Mouse (Mus musculus) forebrain, embryonic 10.5 days (tissue): Measurements from ENCODE around the gene Tcf15. TPM values are rescaled to one million over a fixed set of nuclear protein-coding genes. Genes with fewer than 3 reads are reported as not detected.

Source experiments
- DNase-seq: peaks from one replicate; pipeline ENCODE4 v3.0.0-alpha.2; 2017; ENCODE audit warnings: low spot score; ENCODE audit errors: extremely low spot score
- H3K27ac ChIP-seq: fragments of 300-500 bp; sonication (generic); 2 replicates; pipeline ENCODE4 v1.5.1; 2016; ENCODE audit warnings: mild to moderate bottlenecking
- H3K27me3 ChIP-seq: fragments of 300-500 bp; sonication (generic); 2 replicates; pipeline ENCODE4 v1.6.1; 2016; ENCODE audit warnings: mild to moderate bottlenecking; ENCODE audit not compliant: poor library complexity, severe bottlenecking
- H3K36me3 ChIP-seq: fragments of 300-500 bp; sonication (generic); replicated peaks from 2 replicates; pipeline ENCODE4 v1.6.1; 2016; ENCODE audit warnings: mild to moderate bottlenecking, moderate library complexity
- H3K4me1 ChIP-seq: fragments of 300-500 bp; sonication (generic); 2 replicates; pipeline ENCODE4 v1.6.1; 2016
- H3K4me3 ChIP-seq: fragments of 300-500 bp; sonication (generic); 2 replicates; pipeline ENCODE4 v1.5.1; 2016; ENCODE audit warnings: mild to moderate bottlenecking, moderate library complexity
- H3K9me3 ChIP-seq: fragments of 300-500 bp; sonication (generic); 2 replicates; pipeline ENCODE4 v1.6.1; 2016; ENCODE audit warnings: mild to moderate bottlenecking, moderate library complexity
- WGBS: fragments of 180-500 bp; shearing (Covaris S2); methylation state at CpG from one replicate; pipeline ENCODE4 v1.1.7; 2016; 5-methylcytosine and 5-hydroxymethylcytosine counted together
- polyA plus RNA-seq: library from polyadenylated mRNA; unstranded; fragments of >200 nt; fragmentation: Nextera tagmentation; extraction: Ambion mirVana; gene quantifications from 2 replicates; pipeline ENCODE4 v1.2.1, GENCODE M21; 2016

Gene Tcf15
- polyA plus RNA-seq, 1 experiment from 2014 or later, result 4.1 TPM

- Histone ChIP-seq H3K4me3 (no peak overlapping the region), H3K9me3 (no peaks in the 10 kb centered on the region), H3K36me3 (no peaks in the 10 kb centered on the region), H3K4me1 (peaks cover 17% of the 10 kb centered on the region), H3K27ac (peak overlapping the region; percentile 69), H3K27me3 (no peaks in the 10 kb centered on the region)
- WGBS, result 61% methylated on average over 7 of the region's 7 CpGs
- no peak for DNase-seq
Measured at GRCm38 (mm10) chr2:152155414-152156208, 12.2 kb downstream of the Tcf15 start.

GRCm38 (mm10) chr2:152156471-152156870 lies 13.1 kb downstream of the Tcf15 start:
- H3K4me3 ChIP-seq, result no peak overlapping the region
- 86% methylated on average over 6 of the region's 6 CpGs for WGBS
- no peaks in the 10 kb centered on the region for H3K36me3 ChIP-seq
- no peaks in the 10 kb centered on the region for H3K27me3 ChIP-seq
- no peaks in the 10 kb centered on the region for H3K9me3 ChIP-seq
- H3K4me1 ChIP-seq, result peaks cover 17% of the 10 kb centered on the region
- no peak overlapping the region for H3K27ac ChIP-seq
- DNase-seq, result no peak

GRCm38 (mm10) chr2:152159487-152159886 lies 16.1 kb downstream of the Tcf15 start:
- no peak overlapping the region for H3K27ac ChIP-seq
- no peak for DNase-seq
- WGBS, result 95% methylated on average over 1 of the region's 1 CpGs

GRCm38 (mm10) chr2:152166257-152166656 lies 22.9 kb downstream of the Tcf15 start:
- WGBS, result 92% methylated on average over 6 of the region's 6 CpGs
- H3K4me3 ChIP-seq, result no peak overlapping the region
- H3K4me1 ChIP-seq, result peaks cover 13% of the 10 kb centered on the region
- H3K27ac ChIP-seq, result no peak overlapping the region
- no peak for DNase-seq
- H3K9me3 ChIP-seq, result no peaks in the 10 kb centered on the region
- no peaks in the 10 kb centered on the region for H3K27me3 ChIP-seq
- H3K36me3 ChIP-seq, result no peaks in the 10 kb centered on the region

More at GRCm38 (mm10) chr2:152159487-152159886, 16.1 kb downstream of the Tcf15 start:
- Histone ChIP-seq H3K4me3 (no peak overlapping the region), H3K9me3 (no peaks in the 10 kb centered on the region), H3K4me1 (peaks cover 12% of the 10 kb centered on the region), H3K36me3 (no peaks in the 10 kb centered on the region), H3K27me3 (no peaks in the 10 kb centered on the region)

- H3K36me3 ChIP-seq, result no peaks in the 10 kb centered on the region
- H3K4me1 ChIP-seq, result peaks cover 13% of the 10 kb centered on the region
- no peaks in the 10 kb centered on the region for H3K27me3 ChIP-seq
- H3K4me3 ChIP-seq, result no peak overlapping the region
- peak overlapping the region; percentile 32; the same call in 1 of the 2 replicates for H3K27ac ChIP-seq
- WGBS, result 43% methylated on average over 8 of the region's 8 CpGs
- no peaks in the 10 kb centered on the region for H3K9me3 ChIP-seq
- DNase-seq, result peak; percentile 69
Measured at GRCm38 (mm10) chr2:152167851-152168290, 24.5 kb downstream of the Tcf15 start.

GRCm38 (mm10) chr2:152169377-152169776 lies 26.0 kb downstream of the Tcf15 start:
- no peak for DNase-seq
- WGBS, result 97% methylated on average over 1 of the region's 1 CpGs
- H3K4me3 ChIP-seq, result no peak overlapping the region
- no peaks in the 10 kb centered on the region for H3K9me3 ChIP-seq
- H3K27ac ChIP-seq, result no peak overlapping the region
- H3K36me3 ChIP-seq, result no peaks in the 10 kb centered on the region
- peaks cover 13% of the 10 kb centered on the region for H3K4me1 ChIP-seq
- no peaks in the 10 kb centered on the region for H3K27me3 ChIP-seq

GRCm38 (mm10) chr2:152174861-152175260 lies 31.5 kb downstream of the Tcf15 start:
- no peaks in the 10 kb centered on the region for H3K36me3 ChIP-seq
- WGBS, result 94% methylated on average over 3 of the region's 3 CpGs

GRCm38 (mm10) chr2:152176659-152177058 lies 33.3 kb downstream of the Tcf15 start:
- Histone ChIP-seq H3K4me3 (no peak overlapping the region), H3K36me3 (no peaks in the 10 kb centered on the region), H3K9me3 (peaks cover 4% of the 10 kb centered on the region; the same call in 1 of the 2 replicates), H3K27me3 (peaks cover 26% of the 10 kb centered on the region), H3K4me1 (peaks cover 11% of the 10 kb centered on the region), H3K27ac (peak overlapping the region; percentile 79; the same call in 1 of the 2 replicates)
- WGBS, result 83% methylated on average over 6 of the region's 6 CpGs
- no peak for DNase-seq

More at GRCm38 (mm10) chr2:152174861-152175260, 31.5 kb downstream of the Tcf15 start:
- Histone ChIP-seq H3K4me1 (peaks cover 11% of the 10 kb centered on the region), H3K9me3 (peaks cover 4% of the 10 kb centered on the region; the same call in 1 of the 2 replicates), H3K4me3 (no peak overlapping the region), H3K27ac (no peak overlapping the region), H3K27me3 (peaks cover 26% of the 10 kb centered on the region)
- no peak for DNase-seq

GRCm38 (mm10) chr2:152177162-152177805 lies 33.9 kb downstream of the Tcf15 start:
- H3K27ac ChIP-seq, result peak overlapping the region; percentile 79
- 9% methylated on average over 24 of the region's 24 CpGs for WGBS
- DNase-seq, result peak; percentile 27

GRCm38 (mm10) chr2:152177806-152178170 lies 34.4 kb downstream of the Tcf15 start:
- WGBS, result 70% methylated on average over 6 of the region's 6 CpGs
- no peak overlapping the region for H3K27ac ChIP-seq

More at GRCm38 (mm10) chr2:152177162-152177805, 33.9 kb downstream of the Tcf15 start:
- peaks cover 4% of the 10 kb centered on the region; the same call in 1 of the 2 replicates for H3K9me3 ChIP-seq
- no peaks in the 10 kb centered on the region for H3K36me3 ChIP-seq
- H3K27me3 ChIP-seq, result peaks cover 26% of the 10 kb centered on the region
- peaks cover 11% of the 10 kb centered on the region for H3K4me1 ChIP-seq
- H3K4me3 ChIP-seq, result peak overlapping the region; percentile 36

GRCm38 (mm10) chr2:152178345-152178744 lies 35.0 kb downstream of the Tcf15 start:
- Histone ChIP-seq H3K36me3 (no peaks in the 10 kb centered on the region), H3K4me3 (no peak overlapping the region), H3K9me3 (peaks cover 4% of the 10 kb centered on the region; the same call in 1 of the 2 replicates), H3K27ac (no peak overlapping the region), H3K4me1 (peaks cover 11% of the 10 kb centered on the region), H3K27me3 (peaks cover 26% of the 10 kb centered on the region)
- no peak for DNase-seq
- WGBS, result 81% methylated on average over 3 of the region's 3 CpGs

More at GRCm38 (mm10) chr2:152177806-152178170, 34.4 kb downstream of the Tcf15 start:
- Histone ChIP-seq H3K4me1 (peaks cover 11% of the 10 kb centered on the region), H3K9me3 (peaks cover 4% of the 10 kb centered on the region; the same call in 1 of the 2 replicates), H3K36me3 (no peaks in the 10 kb centered on the region), H3K27me3 (peaks cover 26% of the 10 kb centered on the region), H3K4me3 (peak overlapping the region; percentile 36; the same call in 1 of the 2 replicates)
- DNase-seq, result no peak

GRCm38 (mm10) chr2:152179301-152179700 lies 35.9 kb downstream of the Tcf15 start:
- peaks cover 26% of the 10 kb centered on the region for H3K27me3 ChIP-seq
- peaks cover 11% of the 10 kb centered on the region for H3K4me1 ChIP-seq
- no peak overlapping the region for H3K27ac ChIP-seq
- 86% methylated on average over 2 of the region's 2 CpGs for WGBS
- no peaks in the 10 kb centered on the region for H3K36me3 ChIP-seq
- peaks cover 4% of the 10 kb centered on the region; the same call in 1 of the 2 replicates for H3K9me3 ChIP-seq
- DNase-seq, result no peak
- no peak overlapping the region for H3K4me3 ChIP-seq

- no peaks in the 10 kb centered on the region for H3K9me3 ChIP-seq
- peaks cover 11% of the 10 kb centered on the region for H3K4me1 ChIP-seq
- no peak overlapping the region for H3K4me3 ChIP-seq
- H3K27me3 ChIP-seq, result peaks cover 26% of the 10 kb centered on the region
- no peaks in the 10 kb centered on the region for H3K36me3 ChIP-seq
- DNase-seq, result no peak
- no peak overlapping the region for H3K27ac ChIP-seq
- WGBS, result 76% methylated on average over 6 of the region's 6 CpGs
Measured at GRCm38 (mm10) chr2:152180323-152180722, 37.0 kb downstream of the Tcf15 start.
